Comparison of ENCODE assay signal across 20 mouse cellular contexts in genomic region chrX:167119288-167119687, GRCm38 (mm10).
DNase-seq lines count a peak whose midpoint lies in the region; ATAC-seq and TF ChIP-seq lines count a peak whose summit lies in the region.
"Had no signal": no experiment of that assay in that cellular context is flagged by ENCODE, and none has a peak within 500 bp of the region (broad histone marks: within the 10 kb centered on the region; RNA-seq: fewer than 3 reads in every experiment).

No protein-coding gene starts in this region.

- TF ChIP-seq POLR2A in CH12.LX (IDR thresholded peaks at IDR 0.05; ENCODE audit: low read depth, low read length) = 0 out of 2 replicates have a peak, but pooled peaks have one; percentile 27

- no peak overlapping the region for H3K4me3 ChIP-seq in CH12.LX (replicated peaks in 1 of 3; ENCODE audit: low read depth in 2 of 3, low read length in 2 of 3, poor library complexity in 1 of 3)
- H3K4me3 ChIP-seq: embryonic facial prominence, embryonic 13.5 days; forebrain, embryonic 12.5 days; heart, adult 2 months; heart, embryonic 12.5 days; hindbrain, embryonic 10.5 days had no signal

- H3K36me3 ChIP-seq in CH12.LX (replicated peaks in 1 of 2; ENCODE audit: control insufficient read depth in 1 of 2, insufficient read depth in 1 of 2, low read length in 1 of 2) = no peaks in the 10 kb centered on the region
- H3K36me3 ChIP-seq: embryonic facial prominence, embryonic 13.5 days; forebrain, embryonic 12.5 days; heart, embryonic 12.5 days; hindbrain, embryonic 10.5 days had no signal

- H3K9me3 ChIP-seq in CH12.LX (replicated peaks; ENCODE audit: low read length) = no peaks in the 10 kb centered on the region
- H3K9me3 ChIP-seq: embryonic facial prominence, embryonic 13.5 days; forebrain, embryonic 12.5 days; heart, embryonic 12.5 days; hindbrain, embryonic 10.5 days had no signal

- H3K4me2 ChIP-seq in CH12.LX (ENCODE audit: insufficient read depth, low read depth, poor library complexity, severe bottlenecking) = 0 out of 2 replicates have a peak overlapping the region, but pooled peaks have one; percentile 21
- H3K4me2 ChIP-seq: embryonic facial prominence, embryonic 13.5 days; forebrain, embryonic 12.5 days; heart, embryonic 12.5 days; hindbrain, embryonic 14.5 days had no signal

- H3K9ac ChIP-seq in CH12.LX (ENCODE audit: insufficient read depth, low read depth) = no peak overlapping the region
- H3K9ac ChIP-seq: embryonic facial prominence, embryonic 13.5 days; forebrain, embryonic 12.5 days; heart, embryonic 12.5 days; hindbrain, embryonic 14.5 days had no signal

- dilution Hi-C loops in CH12.LX (cut with MboI; ENCODE audit: extremely low pct_ligation_motif_present, extremely low pct_unique_long_range_greater_than_20kb, low sequenced_read_pairs) = no loop called here

- peak; percentile 35; the same call in 1 of the 2 replicates for ATAC-seq in megakaryocyte, adult 5-6 weeks (ENCODE audit: poor library complexity, severe bottlenecking)
- ATAC-seq: forebrain, embryonic 16.5 days had no signal

- TF ChIP-seq CTCF in CH12.LX (conservative IDR thresholded peaks at IDR 0.05 in 1 of 2, IDR thresholded peaks at IDR 0.05 in 1 of 2; ENCODE audit: low read depth in 2 of 2, low read length in 2 of 2) = no peak

- in situ Hi-C loops in CH12.LX (cut with MboI; ENCODE audit: low pct_ligation_motif_present, low pct_unique_long_range_greater_than_20kb, low sequenced_read_pairs) = loop anchor here (10.0 to 25.0 kb wide), 2 partner anchors 86 to 307 kb away; partner anchors contain the start of gene Tmsb4x

- peaks cover 5 to 31% of the 10 kb centered on the region in 2 experiments; a peak in 2 of 4 replicates for H3K4me1 ChIP-seq in CH12.LX (ENCODE audit: control insufficient read depth in 1 of 2, insufficient read depth in 2 of 2)
- H3K4me1 ChIP-seq: embryonic facial prominence, embryonic 13.5 days; forebrain, embryonic 12.5 days; heart, embryonic 12.5 days; hindbrain, embryonic 10.5 days had no signal

- no peak for TF ChIP-seq RAD21 in CH12.LX (IDR thresholded peaks at IDR 0.05; ENCODE audit: low read depth, low read length)

- peak; percentile 98 for TF ChIP-seq EP300 in CH12.LX (IDR thresholded peaks at IDR 0.05; ENCODE audit: low read length)

- H3K79me2 ChIP-seq in CH12.LX (replicated peaks; ENCODE audit: control insufficient read depth, extremely low read depth, insufficient read depth, poor library complexity, severe bottlenecking) = no peaks in the 10 kb centered on the region

- H3K27me3 ChIP-seq in CH12.LX (replicated peaks) = no peaks in the 10 kb centered on the region
- H3K27me3 ChIP-seq: heart, embryonic 12.5 days had no signal

- DNase-seq in A20 (ENCODE audit: low read depth, low spot score) (peak; percentile 84), CH12.LX (ENCODE audit: extremely low read depth) (peak; percentile 86)
- DNase-seq in B cell, adult 2 months = peak; percentile 54 to 59
- DNase-seq in layer of hippocampus, postnatal 36 days = no peak
- no peak for DNase-seq in urinary bladder, postnatal 4 days (ENCODE audit: low spot score in 2 of 2)
- DNase-seq in heart, adult 8-10 months (ENCODE audit: low spot score) = no peak
- no peak for DNase-seq in urinary bladder, postnatal 36 days (ENCODE audit: low spot score in 2 of 2)
- DNase-seq: adrenal gland, postnatal 14 days; cerebellum, adult 18-20 months; cerebellum, adult 9-11 months; embryo, embryonic 11 days; gastrocnemius, postnatal 10 days; heart, adult 2 months had no signal

- peak overlapping the region; percentile 83 for H3K27ac ChIP-seq in CH12.LX (ENCODE audit: insufficient read depth, low read depth)
- H3K27ac ChIP-seq: embryonic facial prominence, embryonic 13.5 days; forebrain, embryonic 12.5 days; heart, adult 2 months; hindbrain, embryonic 10.5 days; hindbrain, embryonic 14.5 days had no signal

TF ChIP-seq in CH12.LX, 34 proteins besides CTCF, POLR2A, EP300 and RAD21:
- TF ChIP-seq POLR2AphosphoS2 (IDR thresholded peaks at IDR 0.05; ENCODE audit: low read depth, low read length) (no peak), ELF1 (IDR thresholded peaks at IDR 0.05; ENCODE audit: low read depth, low read length) (peak; percentile 69), MYC (IDR thresholded peaks at IDR 0.05; ENCODE audit: low read depth, low read length) (no peak), UBTF (IDR thresholded peaks at IDR 0.05; ENCODE audit: low read depth, low read length) (no peak), MEF2A (IDR thresholded peaks at IDR 0.05; ENCODE audit: borderline replicate concordance, low read depth, low read length) (peak; percentile 91), E2F4 (IDR thresholded peaks at IDR 0.05; ENCODE audit: insufficient replicate concordance, low read depth, low read length) (no peak), IRF4 (IDR thresholded peaks at IDR 0.05; ENCODE audit: low read depth, low read length) (peak; percentile 97), MAFK (IDR thresholded peaks at IDR 0.05; ENCODE audit: insufficient replicate concordance, low read length) (peak; percentile 67; the same call in 1 of the 2 replicates), NRF1 (IDR thresholded peaks at IDR 0.05; ENCODE audit: low read depth, low read length) (no peak), CHD1 (IDR thresholded peaks at IDR 0.05; ENCODE audit: low read depth, low read length) (no peak), SIN3A (IDR thresholded peaks at IDR 0.05; ENCODE audit: low read length) (peak; percentile 76; the same call in 1 of the 2 replicates), MAX (IDR thresholded peaks at IDR 0.05; ENCODE audit: low read length) (peak; percentile 67; the same call in 1 of the 2 replicates), KAT2A (IDR thresholded peaks at IDR 0.05; ENCODE audit: insufficient replicate concordance, low read length) (no peak), JUND (conservative IDR thresholded peaks at IDR 0.05; ENCODE audit: low read depth, low read length) (peak; percentile 85), TCF12 (IDR thresholded peaks at IDR 0.05; ENCODE audit: low read depth, low read length) (peak; percentile 96), HCFC1 (IDR thresholded peaks at IDR 0.05; ENCODE audit: low read depth, low read length) (no peak), NELFE (IDR thresholded peaks at IDR 0.05; ENCODE audit: low read depth, low read length) (no peak), GABPA (IDR thresholded peaks at IDR 0.05; ENCODE audit: insufficient replicate concordance, low read depth, low read length) (no peak), USF2 (conservative IDR thresholded peaks at IDR 0.05; ENCODE audit: low read depth, low read length) (no peak), MXI1 (IDR thresholded peaks at IDR 0.05; ENCODE audit: low read depth, low read length) (no peak), RCOR1 (conservative IDR thresholded peaks at IDR 0.05; ENCODE audit: low read depth, low read length) (peak; percentile 94), JUN (IDR thresholded peaks at IDR 0.05; ENCODE audit: insufficient read depth, low read depth, low read length) (peak; percentile 78), ZNF384 (IDR thresholded peaks at IDR 0.05; ENCODE audit: low read depth, low read length) (no peak), CHD2 (IDR thresholded peaks at IDR 0.05; ENCODE audit: low read length) (peak; percentile 77), TBP (conservative IDR thresholded peaks at IDR 0.05; ENCODE audit: low read depth, low read length) (no peak), ZMIZ1 (IDR thresholded peaks at IDR 0.05; ENCODE audit: low read depth, low read length) (no peak), ETS1 (conservative IDR thresholded peaks at IDR 0.05; ENCODE audit: low read depth, low read length) (peak; percentile 81), MAZ (IDR thresholded peaks at IDR 0.05; ENCODE audit: low read depth, low read length) (peak; percentile 52; the same call in 1 of the 2 replicates), ZKSCAN1 (IDR thresholded peaks at IDR 0.05; ENCODE audit: borderline replicate concordance, low read depth, low read length) (no peak), PAX5 (IDR thresholded peaks at IDR 0.05; ENCODE audit: low read length) (no peak), ZC3H11A (IDR thresholded peaks at IDR 0.05; ENCODE audit: low read depth, low read length) (no peak), SMC3 (IDR thresholded peaks at IDR 0.05; ENCODE audit: low read depth, low read length) (peak; percentile 9; the same call in 1 of the 2 replicates), USF1 (IDR thresholded peaks at IDR 0.05; ENCODE audit: low read depth, low read length) (no peak), BHLHE40 (IDR thresholded peaks at IDR 0.05; ENCODE audit: low read depth, low read length) (peak; percentile 70)

Comparison
In these comparisons a context has a peak if more than half of its experiments do, and no peak if none do; other contexts are left out.
1. DNase-seq: peak in A20 (single experiment), B cell, adult 2 months (2 of 2) and CH12.LX (single experiment); none in layer of hippocampus, postnatal 36 days (0 of 2), urinary bladder, postnatal 4 days (0 of 2), heart, adult 8-10 months (single experiment) and urinary bladder, postnatal 36 days (0 of 2).